Mouse (Mus musculus): ENCODE measurements around the gene Cyp2c23. TPM values are rescaled to one million over a fixed set of nuclear protein-coding genes. Genes with fewer than 3 reads are reported as not detected.

Gene Cyp2c23
- total and polyA plus RNA-seq, 3 experiments: 0.11 TPM; not detected in 2

GRCm38 (mm10) chr19:44032046-44032744 lies 3.2 kb upstream of the Cyp2c23 start:
- H3K9me3 ChIP-seq (replicated peaks): no peaks in the 10 kb centered on the region
- H3K4me3 ChIP-seq (ENCODE audit: low read depth, low read length): no peak overlapping the region
- TF ChIP-seq TAL1 (conservative IDR thresholded peaks at IDR 0.05; ENCODE audit: low read depth, low read length) (no peak), POLR2AphosphoS5 (IDR thresholded peaks at IDR 0.05; ENCODE audit: insufficient replicate concordance, low read depth, low read length) (no peak), GATA2 (IDR thresholded peaks at IDR 0.05; ENCODE audit: borderline replicate concordance, low read depth, low read length) (no peak), GATA1 (IDR thresholded peaks at IDR 0.05; ENCODE audit: borderline replicate concordance, low read length) (no peak), CTCF (IDR thresholded peaks at IDR 0.05; ENCODE audit: low read depth, low read length) (no peak)
- no peak for ATAC-seq (ENCODE audit: extremely low read depth, insufficient number of reproducible peaks, low FRiP score, poor library complexity, severe bottlenecking)
- H3K27me3 ChIP-seq (ENCODE audit: insufficient read depth, low read length): no peaks in the 10 kb centered on the region
- no peak for DNase-seq (ENCODE audit: low spot score)
- peaks cover 32% of the 10 kb centered on the region for H3K36me3 ChIP-seq (replicated peaks)
- H3K4me1 ChIP-seq (ENCODE audit: insufficient read depth, low read depth, low read length): no peaks in the 10 kb centered on the region

- ATAC-seq (ENCODE audit: extremely low read depth, insufficient number of reproducible peaks, low FRiP score, poor library complexity, severe bottlenecking) (no peak), DNase-seq (ENCODE audit: low spot score) (no peak)
- H3K9me3 ChIP-seq (replicated peaks): no peaks in the 10 kb centered on the region
- peaks cover 12% of the 10 kb centered on the region for H3K36me3 ChIP-seq (replicated peaks)
- H3K4me3 ChIP-seq (ENCODE audit: low read depth, low read length): no peak overlapping the region
- H3K4me1 ChIP-seq (ENCODE audit: insufficient read depth, low read depth, low read length): peaks cover 3% of the 10 kb centered on the region
- TF ChIP-seq CTCF (IDR thresholded peaks at IDR 0.05; ENCODE audit: low read depth, low read length) (no peak), GATA1 (IDR thresholded peaks at IDR 0.05; ENCODE audit: borderline replicate concordance, low read length) (no peak), TAL1 (conservative IDR thresholded peaks at IDR 0.05; ENCODE audit: low read depth, low read length) (no peak), POLR2AphosphoS5 (IDR thresholded peaks at IDR 0.05; ENCODE audit: insufficient replicate concordance, low read depth, low read length) (no peak), GATA2 (IDR thresholded peaks at IDR 0.05; ENCODE audit: borderline replicate concordance, low read depth, low read length) (no peak)
- H3K27me3 ChIP-seq (ENCODE audit: insufficient read depth, low read length): peaks cover 3% of the 10 kb centered on the region; the same call in 1 of the 2 replicates
These were observed 1.0 kb upstream of the Cyp2c23 start for GRCm38 (mm10) chr19:44030024-44030423.

GRCm38 (mm10) chr19:44026956-44027530 lies 2.0 kb downstream of the Cyp2c23 start:
- no peak for DNase-seq (ENCODE audit: low spot score)
- no peaks in the 10 kb centered on the region for H3K36me3 ChIP-seq (replicated peaks)
- ATAC-seq (ENCODE audit: extremely low read depth, insufficient number of reproducible peaks, low FRiP score, poor library complexity, severe bottlenecking): no peak
- H3K4me1 ChIP-seq (ENCODE audit: insufficient read depth, low read depth, low read length): peaks cover 3% of the 10 kb centered on the region
- TF ChIP-seq TAL1 (conservative IDR thresholded peaks at IDR 0.05; ENCODE audit: low read depth, low read length): no peak
- TF ChIP-seq GATA1 (IDR thresholded peaks at IDR 0.05; ENCODE audit: borderline replicate concordance, low read length): no peak
- TF ChIP-seq CTCF (IDR thresholded peaks at IDR 0.05; ENCODE audit: low read depth, low read length): no peak
- no peak for TF ChIP-seq GATA2 (IDR thresholded peaks at IDR 0.05; ENCODE audit: borderline replicate concordance, low read depth, low read length)
- TF ChIP-seq POLR2AphosphoS5 (IDR thresholded peaks at IDR 0.05; ENCODE audit: insufficient replicate concordance, low read depth, low read length): no peak
- 0 out of 2 replicates have a peak, but pooled peaks cover 2% of the 10 kb centered on the region for H3K9me3 ChIP-seq (replicated peaks)
- no peak overlapping the region for H3K4me3 ChIP-seq (ENCODE audit: low read depth, low read length)
- peaks cover 3% of the 10 kb centered on the region; the same call in 1 of the 2 replicates for H3K27me3 ChIP-seq (ENCODE audit: insufficient read depth, low read length)

GRCm38 (mm10) chr19:44024921-44025585 lies 4.0 kb downstream of the Cyp2c23 start:
- H3K4me3 ChIP-seq (ENCODE audit: low read depth, low read length): no peak overlapping the region
- H3K27me3 ChIP-seq (ENCODE audit: insufficient read depth, low read length): peaks cover 3% of the 10 kb centered on the region; the same call in 1 of the 2 replicates
- DNase-seq (ENCODE audit: low spot score): no peak
- no peaks in the 10 kb centered on the region for H3K36me3 ChIP-seq (replicated peaks)
- H3K4me1 ChIP-seq (ENCODE audit: insufficient read depth, low read depth, low read length): peaks cover 3% of the 10 kb centered on the region
- ATAC-seq (ENCODE audit: extremely low read depth, insufficient number of reproducible peaks, low FRiP score, poor library complexity, severe bottlenecking): no peak
- no peak for TF ChIP-seq TAL1 (conservative IDR thresholded peaks at IDR 0.05; ENCODE audit: low read depth, low read length)
- TF ChIP-seq GATA1 (IDR thresholded peaks at IDR 0.05; ENCODE audit: borderline replicate concordance, low read length): no peak
- no peak for TF ChIP-seq CTCF (IDR thresholded peaks at IDR 0.05; ENCODE audit: low read depth, low read length)
- no peak for TF ChIP-seq POLR2AphosphoS5 (IDR thresholded peaks at IDR 0.05; ENCODE audit: insufficient replicate concordance, low read depth, low read length)
- TF ChIP-seq GATA2 (IDR thresholded peaks at IDR 0.05; ENCODE audit: borderline replicate concordance, low read depth, low read length): no peak
- 0 out of 2 replicates have a peak, but pooled peaks cover 2% of the 10 kb centered on the region for H3K9me3 ChIP-seq (replicated peaks)

GRCm38 (mm10) chr19:44023066-44023465 lies 5.9 kb downstream of the Cyp2c23 start:
- 0 out of 2 replicates have a peak, but pooled peaks cover 2% of the 10 kb centered on the region for H3K9me3 ChIP-seq (replicated peaks)
- TF ChIP-seq POLR2AphosphoS5 (IDR thresholded peaks at IDR 0.05; ENCODE audit: insufficient replicate concordance, low read depth, low read length) (no peak), GATA1 (IDR thresholded peaks at IDR 0.05; ENCODE audit: borderline replicate concordance, low read length) (no peak), TAL1 (conservative IDR thresholded peaks at IDR 0.05; ENCODE audit: low read depth, low read length) (no peak), CTCF (IDR thresholded peaks at IDR 0.05; ENCODE audit: low read depth, low read length) (no peak), GATA2 (IDR thresholded peaks at IDR 0.05; ENCODE audit: borderline replicate concordance, low read depth, low read length) (no peak)
- no peak for DNase-seq (ENCODE audit: low spot score)
- ATAC-seq (ENCODE audit: extremely low read depth, insufficient number of reproducible peaks, low FRiP score, poor library complexity, severe bottlenecking): no peak
- no peaks in the 10 kb centered on the region for H3K36me3 ChIP-seq (replicated peaks)
- peaks cover 3% of the 10 kb centered on the region; the same call in 1 of the 2 replicates for H3K27me3 ChIP-seq (ENCODE audit: insufficient read depth, low read length)
- H3K4me3 ChIP-seq (ENCODE audit: low read depth, low read length): no peak overlapping the region
- H3K4me1 ChIP-seq (ENCODE audit: insufficient read depth, low read depth, low read length): peaks cover 3% of the 10 kb centered on the region

GRCm38 (mm10) chr19:44021502-44021901 lies 7.5 kb downstream of the Cyp2c23 start:
- H3K36me3 ChIP-seq (replicated peaks): no peaks in the 10 kb centered on the region
- DNase-seq (ENCODE audit: low spot score) (no peak), ATAC-seq (ENCODE audit: extremely low read depth, insufficient number of reproducible peaks, low FRiP score, poor library complexity, severe bottlenecking) (no peak)
- 0 out of 2 replicates have a peak, but pooled peaks cover 2% of the 10 kb centered on the region for H3K9me3 ChIP-seq (replicated peaks)
- no peak for TF ChIP-seq POLR2AphosphoS5 (IDR thresholded peaks at IDR 0.05; ENCODE audit: insufficient replicate concordance, low read depth, low read length)
- TF ChIP-seq TAL1 (conservative IDR thresholded peaks at IDR 0.05; ENCODE audit: low read depth, low read length): no peak
- TF ChIP-seq GATA2 (IDR thresholded peaks at IDR 0.05; ENCODE audit: borderline replicate concordance, low read depth, low read length): no peak
- no peak for TF ChIP-seq CTCF (IDR thresholded peaks at IDR 0.05; ENCODE audit: low read depth, low read length)
- no peak for TF ChIP-seq GATA1 (IDR thresholded peaks at IDR 0.05; ENCODE audit: borderline replicate concordance, low read length)
- H3K4me3 ChIP-seq (ENCODE audit: low read depth, low read length): no peak overlapping the region
- no peaks in the 10 kb centered on the region for H3K4me1 ChIP-seq (ENCODE audit: insufficient read depth, low read depth, low read length)
- H3K27me3 ChIP-seq (ENCODE audit: insufficient read depth, low read length): peaks cover under 1% of the 10 kb centered on the region; the same call in 1 of the 2 replicates
